Mouse (Mus musculus): Measurements from ENCODE around the gene Natd1.

GRCm38 (mm10) chr11:60878056-60878612 lies 36.4 kb downstream of the Natd1 start:
- TF ChIP-seq CTCF (IDR thresholded peaks at IDR 0.05; ENCODE audit: low read depth): peak; percentile 37; the same call in 1 of the 2 replicates
- no peak for TF ChIP-seq EP300 (IDR thresholded peaks at IDR 0.05; ENCODE audit: low read depth)

Measured in liver, embryonic 14.5 days (tissue).